Mouse (Mus musculus) erythroblast, embryonic 14.5 days (primary cell): ENCODE measurements around the gene Gm13539.

Experiments
- GATA1 ChIP-seq: IDR thresholded peaks from 2 replicates; pipeline ENCODE4 v1.6.1; 2012; ENCODE audit warnings: low read length, inconsistent platforms, mixed read lengths
- TAL1 ChIP-seq: IDR thresholded peaks from 3 replicates; pipeline ENCODE4 v1.6.1; 2012; ENCODE audit warnings: low read length, inconsistent platforms, mixed read lengths

GRCm38 (mm10) chr2:25780921-25781320, 1.1 kb upstream of the Gm13539 start:
- TF ChIP-seq TAL1 (no peak), GATA1 (no peak)
